Mouse (Mus musculus) layer of hippocampus, postnatal 14 days (tissue): ENCODE results near the gene A730009L09Rik. TPM values are rescaled to one million over a fixed set of nuclear protein-coding genes. Genes with fewer than 3 reads are reported as not detected.

Experiments used
- DNase-seq, 2 experiments: peaks; one replicate each; pipeline ENCODE4 v3.0.0; 2021 to 2022; ENCODE audit warnings: low spot score in 2 of 2, mixed read lengths in 1 of 2
- long read RNA-seq, 2 experiments: library from polyadenylated mRNA; stranded (forward); transcript quantifications; one replicate each; pipeline ENCODE4 v2.0.0; 2021
- total RNA-seq, 2 experiments: library from RNA; stranded (reverse); gene quantifications; 2 replicates each; pipeline ENCODE4 v1.2.3; 2021

A730009L09Rik gene
- total RNA-seq, result 1 to 10 TPM in 1 of 2 experiments, under 1 TPM in 1; 0.60 to 1.7 TPM
- long read RNA-seq, experiment 1, result 0 reads
- long read RNA-seq, experiment 2, partial matches to known transcripts, result 1 of 2 reads
- long read RNA-seq, experiment 2, other reads (novel, unspliced or antisense), result 1 of 2 reads

GRCm38 (mm10) chr16:84514821-84515220 is at the start of gene A730009L09Rik:
A730009L09Rik (plus strand) TSS chr16:84515121.
- DNase-seq, result no peak

- DNase-seq, result no peak
Measured at GRCm38 (mm10) chr16:84465581-84466165, 49.2 kb upstream of the A730009L09Rik start.

GRCm38 (mm10) chr16:84468898-84469297 is 46.0 kb upstream of the A730009L09Rik start:
- DNase-seq, result no peak

- no peak for DNase-seq
Measured at GRCm38 (mm10) chr16:84469994-84470393, 44.9 kb upstream of the A730009L09Rik start.

- no peak for DNase-seq
Measured at GRCm38 (mm10) chr16:84473406-84473805, 41.5 kb upstream of the A730009L09Rik start.

- DNase-seq, result no peak
Measured at GRCm38 (mm10) chr16:84474712-84475111, 40.2 kb upstream of the A730009L09Rik start.

GRCm38 (mm10) chr16:84476948-84477347 is 38.0 kb upstream of the A730009L09Rik start:
- DNase-seq, result no peak

GRCm38 (mm10) chr16:84477528-84477927 is 37.4 kb upstream of the A730009L09Rik start:
- DNase-seq, result no peak

- no peak for DNase-seq
Measured at GRCm38 (mm10) chr16:84477952-84478351, 37.0 kb upstream of the A730009L09Rik start.

GRCm38 (mm10) chr16:84485931-84486330 is 29.0 kb upstream of the A730009L09Rik start:
- no peak for DNase-seq

- DNase-seq, result no peak
Measured at GRCm38 (mm10) chr16:84494818-84495217, 20.1 kb upstream of the A730009L09Rik start.

- peak; percentile 24 to 70 for DNase-seq
Measured at GRCm38 (mm10) chr16:84495438-84495837, 19.5 kb upstream of the A730009L09Rik start.

GRCm38 (mm10) chr16:84507681-84508080 is 7.2 kb upstream of the A730009L09Rik start:
- no peak for DNase-seq

- peak; percentile 6 to 24 for DNase-seq
Measured at GRCm38 (mm10) chr16:84521975-84522635, 7.2 kb downstream of the A730009L09Rik start.

GRCm38 (mm10) chr16:84523061-84523460 is 8.1 kb downstream of the A730009L09Rik start:
- no peak for DNase-seq

- peak; percentile 11 to 43 for DNase-seq
Measured at GRCm38 (mm10) chr16:84527375-84527774, 12.5 kb downstream of the A730009L09Rik start.

GRCm38 (mm10) chr16:84532803-84533202 is 17.9 kb downstream of the A730009L09Rik start:
- no peak for DNase-seq

- no peak for DNase-seq
Measured at GRCm38 (mm10) chr16:84546059-84546458, 31.1 kb downstream of the A730009L09Rik start.

GRCm38 (mm10) chr16:84549122-84549521 is 34.2 kb downstream of the A730009L09Rik start:
- no peak for DNase-seq

- no peak for DNase-seq
Measured at GRCm38 (mm10) chr16:84550445-84550844, 35.5 kb downstream of the A730009L09Rik start.

- no peak for DNase-seq
Measured at GRCm38 (mm10) chr16:84553981-84554380, 39.1 kb downstream of the A730009L09Rik start.

GRCm38 (mm10) chr16:84558113-84558917 is 43.4 kb downstream of the A730009L09Rik start:
- DNase-seq, result no peak
